Mouse (Mus musculus): Measurements from ENCODE around the gene Surf6.
"Not testable (repeated sequence)": the region's sequence is repeated elsewhere in the genome, so short reads cannot be mapped to it uniquely, and the experiment has no call there.

Surf6 gene

DNA sequence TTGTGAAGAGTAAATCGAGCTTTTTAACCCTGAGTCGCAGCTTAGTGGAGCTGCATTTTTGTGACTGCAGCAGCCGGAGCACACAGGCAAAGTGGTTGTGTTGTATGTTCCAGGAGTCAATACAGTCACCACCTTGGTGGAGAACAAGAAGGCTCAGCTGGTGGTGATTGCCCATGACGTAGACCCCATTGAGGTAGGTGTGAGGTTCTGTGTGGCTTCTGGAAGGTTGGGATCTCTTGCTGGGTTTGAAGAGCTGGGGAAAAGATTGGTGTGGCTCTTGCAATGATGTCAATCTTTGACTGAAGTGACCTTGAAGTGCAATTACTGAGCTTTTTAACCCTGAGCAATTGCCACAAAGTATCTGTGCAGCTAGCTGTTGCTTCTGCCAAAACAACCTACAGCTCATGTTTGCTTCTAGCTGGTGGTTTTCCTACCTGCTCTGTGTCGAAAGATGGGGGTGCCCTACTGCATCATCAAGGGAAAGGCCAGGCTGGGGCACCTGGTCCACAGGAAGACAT lies 9.6 kb upstream of the Surf6 start:
- DNase-seq = no peak

- DNase-seq = peak; percentile 77
Measured at GRCm38 (mm10) chr2:26910994-26911765, 8.5 kb upstream of the Surf6 start.

DNA sequence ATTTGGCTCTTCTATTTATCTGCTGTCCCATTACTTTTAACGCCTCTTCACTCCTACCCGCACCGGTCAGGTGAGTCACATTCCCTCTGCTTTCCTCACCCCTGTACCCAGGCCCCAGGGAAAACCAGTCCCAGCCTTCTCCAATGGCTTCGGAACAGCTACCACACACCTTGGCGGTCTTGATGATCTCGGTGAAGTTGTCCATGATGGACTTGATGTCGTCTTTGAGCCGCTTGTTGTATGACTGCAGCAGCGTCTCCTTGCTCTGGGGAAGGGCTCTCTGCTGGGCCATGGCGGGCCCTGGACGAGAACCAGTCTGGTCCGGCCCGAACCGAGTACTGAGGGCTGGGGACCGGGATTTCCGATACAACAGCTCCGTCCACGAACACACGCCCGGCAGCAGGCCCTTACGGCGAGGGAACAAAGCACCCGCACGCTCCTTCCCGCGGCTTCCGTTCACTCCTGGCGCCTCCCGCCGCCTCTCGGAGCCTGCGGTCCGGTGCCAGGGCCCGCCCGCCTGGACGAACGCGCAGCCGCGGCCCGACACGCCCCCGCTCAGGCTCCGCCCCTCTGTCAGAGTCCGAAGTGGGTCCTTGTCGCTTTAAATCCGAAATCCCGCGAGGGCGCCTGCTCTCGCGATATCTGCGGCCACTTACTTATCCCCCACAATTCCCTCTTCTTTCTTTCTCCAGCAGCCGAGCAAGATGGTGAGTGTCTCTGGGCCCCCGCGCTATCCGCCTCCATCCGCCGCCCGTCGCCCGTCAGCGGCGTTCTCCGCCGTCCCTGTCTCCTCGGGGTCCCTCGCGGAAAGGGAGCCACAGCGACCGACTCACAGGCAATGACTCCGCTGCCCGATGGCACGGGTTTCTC lies 7.7 kb upstream of the Surf6 start, which contains the start of the genes Med22 and Rpl7a:
TSS of gene Med22 (minus strand) at position 554 of the 870 bp plus-strand sequence.
TSS of gene Rpl7a (plus strand) at position 641 of the 870 bp plus-strand sequence.
- peak; percentile 100 for DNase-seq

GRCm38 (mm10) chr2:26909387-26909784 lies 6.7 kb upstream of the Surf6 start:
- no peak for DNase-seq

DNA sequence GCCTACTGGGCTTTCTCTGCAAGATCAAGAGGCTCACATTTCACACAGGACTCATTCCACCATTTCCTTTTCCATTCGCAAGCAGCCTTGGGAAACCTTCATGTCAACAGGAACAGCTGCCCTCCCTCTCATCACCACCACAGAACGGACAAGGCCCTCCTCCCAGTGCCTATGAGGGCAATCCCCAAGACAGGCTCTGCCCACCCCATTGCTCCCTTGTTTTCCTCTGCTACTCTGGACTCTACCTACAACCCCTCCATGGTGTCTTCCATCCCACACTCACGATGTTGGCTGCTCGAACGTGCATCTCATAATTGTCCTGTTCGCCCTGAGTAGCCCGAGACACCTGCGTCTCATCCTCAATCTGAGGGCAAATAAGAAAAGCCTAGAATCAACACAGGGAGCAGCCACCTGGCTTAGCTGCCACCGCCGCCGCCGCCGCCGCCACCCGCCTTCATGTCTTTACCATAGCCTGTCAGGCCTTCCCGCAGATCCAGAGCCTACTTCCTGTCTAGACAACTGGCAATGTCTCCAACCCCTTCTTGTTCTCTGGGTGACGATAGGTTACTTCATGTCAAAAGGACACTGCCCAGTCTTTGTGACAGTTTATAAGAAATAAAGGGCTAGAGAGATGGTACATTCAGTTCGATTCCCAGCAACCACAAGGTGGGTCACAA lies 6.2 kb upstream of the Surf6 start:
- no peak for DNase-seq

- peak; percentile 76 for DNase-seq
Measured at GRCm38 (mm10) chr2:26907109-26907508, 4.4 kb upstream of the Surf6 start.

GRCm38 (mm10) chr2:26906431-26906830 lies 3.8 kb upstream of the Surf6 start:
- no peak for DNase-seq

- DNase-seq = no peak
Measured at GRCm38 (mm10) chr2:26905936-26906335, 3.3 kb upstream of the Surf6 start.

DNA sequence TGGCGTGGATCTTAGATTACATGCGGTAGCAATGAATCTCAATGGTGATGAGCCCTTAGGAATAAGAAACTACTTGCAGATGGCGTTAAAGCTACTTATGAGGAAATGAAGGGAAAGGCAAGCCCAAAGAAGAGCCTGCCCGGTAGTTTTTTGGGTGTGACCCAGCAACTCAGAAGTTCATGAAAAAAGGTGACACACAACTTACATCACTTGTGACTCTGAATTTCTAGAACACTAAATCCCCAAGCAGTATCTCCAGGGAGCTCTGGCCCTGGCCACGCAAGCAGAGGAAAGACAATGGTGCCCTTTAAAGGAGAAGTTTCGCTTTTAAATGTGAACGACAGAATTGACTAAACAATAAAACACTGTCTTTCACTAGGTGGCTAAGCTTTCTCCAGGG lies 632 bp upstream of the Surf6 start:
- DNase-seq = no peak

DNA sequence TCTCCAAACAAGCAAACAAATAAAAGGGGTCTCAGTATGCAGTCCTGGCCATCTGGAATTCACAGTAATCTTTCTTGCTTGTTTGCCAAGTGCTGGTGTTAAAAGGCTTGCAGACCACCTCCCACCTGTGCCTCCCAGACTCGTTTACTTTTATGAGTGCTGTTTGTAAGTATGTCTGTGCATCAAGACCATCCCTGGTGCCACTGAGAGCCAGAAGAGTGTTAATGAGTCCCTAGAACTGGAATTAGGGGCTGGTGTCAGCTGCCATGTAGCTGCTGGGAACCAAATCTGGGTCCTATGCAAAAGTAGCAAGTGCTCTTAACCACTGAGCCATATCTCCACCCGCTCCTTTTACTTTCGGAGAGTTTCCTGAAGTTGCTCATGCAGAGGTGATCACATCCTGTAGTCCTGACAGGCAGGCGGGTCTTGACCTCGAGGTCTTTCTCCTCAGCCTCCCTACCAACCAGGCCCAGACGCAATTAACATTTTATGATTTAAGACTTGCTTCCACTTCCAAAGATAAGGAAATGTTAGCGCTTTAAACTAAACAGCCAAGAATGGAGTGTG lies 762 bp downstream of the Surf6 start:
- DNase-seq = peak; percentile 6

DNA sequence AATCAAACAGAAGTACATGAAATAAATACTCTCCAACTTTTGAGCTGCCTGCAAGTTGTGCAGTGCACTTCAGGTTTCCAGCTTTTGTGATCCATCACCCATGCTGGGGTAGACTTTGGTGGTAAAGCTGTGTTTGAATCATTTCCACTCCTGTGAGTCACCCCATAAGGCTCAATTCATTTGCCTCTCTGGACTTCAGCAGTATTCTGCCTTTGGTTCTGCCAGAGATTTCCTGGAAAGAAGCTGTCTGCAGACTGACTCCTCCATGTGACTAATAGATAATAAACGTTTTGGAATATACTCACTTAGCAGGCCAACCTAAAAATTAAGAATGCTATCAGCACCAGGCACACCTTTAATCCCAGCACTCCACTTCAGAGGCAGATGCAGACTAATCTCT lies 1.9 kb downstream of the Surf6 start:
- peak; percentile 0 for DNase-seq

DNA sequence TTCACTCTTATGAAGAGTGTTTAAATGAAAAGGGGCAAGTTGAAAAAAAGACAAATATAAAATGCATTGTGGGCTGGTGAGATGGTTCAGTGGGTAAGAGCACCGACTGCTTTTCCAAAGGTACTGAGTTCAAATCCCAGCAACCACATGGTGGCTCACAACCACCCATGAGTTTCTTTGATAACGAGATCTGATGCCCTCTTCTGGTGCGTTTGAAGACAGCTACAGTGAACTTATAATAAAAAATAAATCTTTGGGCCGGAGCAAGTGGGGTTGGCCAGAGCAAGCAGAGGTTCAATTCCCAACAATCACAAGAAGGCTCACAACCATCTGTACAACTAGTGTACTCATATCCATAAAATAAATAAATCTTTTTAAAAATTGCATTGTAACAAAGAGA lies 6.8 kb downstream of the Surf6 start:
- DNase-seq = no peak

DNA sequence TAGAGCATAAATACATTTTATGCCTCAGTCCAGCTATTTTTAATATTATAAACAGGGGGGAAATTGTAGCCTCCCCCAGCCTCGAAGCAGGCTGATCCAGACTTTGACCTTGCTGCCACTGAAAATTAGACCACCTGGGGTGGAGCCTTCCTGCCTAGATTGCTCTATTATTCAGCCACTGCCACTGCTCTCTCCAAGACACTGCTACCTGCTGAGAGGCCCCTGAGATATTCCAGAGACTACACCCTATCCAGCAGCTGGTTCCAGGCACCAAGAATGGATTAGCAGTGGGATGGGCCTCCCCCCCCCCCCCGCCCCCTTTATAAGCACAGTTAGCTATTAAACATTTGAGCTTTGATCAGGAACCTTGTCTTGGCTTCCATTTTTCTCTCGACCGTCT lies 16.5 kb downstream of the Surf6 start:
- not testable (repeated sequence) for DNase-seq

DNA sequence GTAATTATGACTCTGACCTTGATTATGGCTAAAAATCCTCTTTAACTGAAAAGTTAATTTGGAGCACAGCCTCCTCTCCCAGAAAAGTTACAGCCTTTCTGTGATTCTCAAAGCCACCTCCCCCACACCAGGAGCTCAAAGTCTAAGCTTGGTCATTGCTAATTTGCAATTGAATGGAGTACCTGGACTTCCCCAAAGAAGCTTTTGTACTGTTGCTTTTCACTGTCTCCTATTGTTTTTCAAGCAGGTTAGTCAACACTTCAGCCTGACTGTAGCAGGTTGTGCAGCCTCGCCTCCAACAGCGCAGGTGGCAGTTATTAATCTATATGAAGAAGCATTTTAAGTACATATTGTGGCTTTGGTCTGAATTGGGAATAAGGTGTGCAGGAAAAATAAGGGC lies 17.1 kb downstream of the Surf6 start:
- DNase-seq = not testable (repeated sequence)

GRCm38 (mm10) chr2:26878571-26878970 lies 24.1 kb downstream of the Surf6 start:
- no peak for DNase-seq

DNA sequence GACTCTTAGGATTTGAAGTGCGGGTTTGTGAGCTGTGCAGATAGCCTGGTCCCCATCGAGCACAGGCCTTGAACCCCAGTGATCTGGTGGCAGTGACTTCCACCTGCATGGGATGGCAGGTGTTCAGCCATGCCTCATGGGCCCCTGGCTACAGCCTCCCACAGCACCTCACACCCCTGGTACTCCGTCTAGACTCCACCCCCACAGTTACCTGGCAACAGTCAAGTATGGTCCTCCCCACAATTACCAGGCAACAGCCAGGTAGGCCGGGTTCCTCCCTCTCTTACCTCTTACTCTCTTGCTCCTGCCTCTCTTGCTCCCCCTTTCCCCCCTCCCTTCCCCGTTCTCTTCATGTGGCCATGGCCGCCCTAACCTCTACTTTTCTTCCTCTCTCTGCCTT lies 32.0 kb downstream of the Surf6 start:
- no peak for DNase-seq

GRCm38 (mm10) chr2:26864879-26865278 lies 37.8 kb downstream of the Surf6 start, which contains the start of gene Abo:
Gene Abo, minus strand, starts transcription at chr2:26864979.
- DNase-seq = no peak

DNA sequence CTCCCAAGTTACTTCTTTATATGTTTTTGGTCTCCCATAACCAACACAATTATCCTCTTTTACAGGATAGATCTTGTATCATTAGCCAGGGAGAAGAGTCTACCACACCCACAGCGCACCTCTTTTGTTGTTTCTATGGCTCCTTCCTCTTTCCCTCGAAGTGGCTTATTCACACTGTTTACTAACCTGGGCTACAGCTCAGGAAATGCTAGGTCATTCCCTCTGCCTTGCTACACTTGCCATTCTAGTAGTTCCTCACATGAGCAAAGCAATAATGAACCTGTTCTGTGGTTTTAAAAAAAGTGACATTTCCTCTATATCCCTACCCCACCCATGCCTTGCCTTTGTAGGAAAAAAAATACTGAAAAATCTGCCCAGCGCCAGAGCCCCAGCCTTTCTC lies 39.8 kb downstream of the Surf6 start:
- DNase-seq = no peak

- DNase-seq = peak; percentile 55
Measured at GRCm38 (mm10) chr2:26847706-26848105, 55.0 kb downstream of the Surf6 start.
